Mouse (Mus musculus): ENCODE measurements around the gene Inafm1.

GRCm38 (mm10) chr7:16280721-16281120, 7.3 kb upstream of the Inafm1 start:
- TF ChIP-seq CTCF (conservative IDR thresholded peaks at IDR 0.05; ENCODE audit: insufficient read depth, insufficient read length, low read depth, low read length), result no peak
- no peak for TF ChIP-seq POLR2A (IDR thresholded peaks at IDR 0.05; ENCODE audit: low read depth, low read length)

Measured in kidney, adult 2 months (tissue).